Mouse (Mus musculus): ENCODE measurements around the gene Klri2. TPM values are rescaled to one million over a fixed set of nuclear protein-coding genes. Genes with fewer than 3 reads are reported as not detected.

Gene Klri2
- polyA plus RNA-seq (2014; fragmentation: Illumina TruSeq; extraction: RNeasy Lipid Tissue Mini Kit (QIAGEN cat#74804); ENCODE audit: low read depth, low replicate concordance) = not detected

GRCm38 (mm10) chr6:129740069-129740721 is at the start of gene Klri2:
Gene Klri2, minus strand, starts transcription at chr6:129740484.

GRCm38 (mm10) chr6:129784170-129784569 is 43.9 kb upstream of the Klri2 start, which contains the start of gene Gm156:
Gene Gm156, minus strand, starts transcription at chr6:129784270.

GRCm38 (mm10) chr6:129717032-129717431 is 23.3 kb downstream of the Klri2 start, which contains the start of gene Klri1:
Gene Klri1, minus strand, starts transcription at chr6:129717132.

Other genes with a start within 250 kb of the Klri2 start
- gene Olr1, start 233.3 kb downstream of the Klri2 start, polyA plus RNA-seq (2014; fragmentation: Illumina TruSeq; extraction: RNeasy Lipid Tissue Mini Kit (QIAGEN cat#74804); ENCODE audit: low read depth, low replicate concordance) = not detected
- not detected for gene Tmem52b, start 227.9 kb downstream of the Klri2 start, polyA plus RNA-seq (2014; fragmentation: Illumina TruSeq; extraction: RNeasy Lipid Tissue Mini Kit (QIAGEN cat#74804); ENCODE audit: low read depth, low replicate concordance)
- 130 TPM for gene Gabarapl1, start 207.3 kb downstream of the Klri2 start, polyA plus RNA-seq (2014; fragmentation: Illumina TruSeq; extraction: RNeasy Lipid Tissue Mini Kit (QIAGEN cat#74804); ENCODE audit: low read depth, low replicate concordance)
- not detected for gene Klre1, start 162.6 kb downstream of the Klri2 start, polyA plus RNA-seq (2014; fragmentation: Illumina TruSeq; extraction: RNeasy Lipid Tissue Mini Kit (QIAGEN cat#74804); ENCODE audit: low read depth, low replicate concordance)
- not detected for gene Klrd1, start 148.7 kb downstream of the Klri2 start, polyA plus RNA-seq (2014; fragmentation: Illumina TruSeq; extraction: RNeasy Lipid Tissue Mini Kit (QIAGEN cat#74804); ENCODE audit: low read depth, low replicate concordance)
- not detected for gene Klrk1, start 116.6 kb downstream of the Klri2 start, polyA plus RNA-seq (2014; fragmentation: Illumina TruSeq; extraction: RNeasy Lipid Tissue Mini Kit (QIAGEN cat#74804); ENCODE audit: low read depth, low replicate concordance)
- gene Klrc3, start 97.1 kb downstream of the Klri2 start, polyA plus RNA-seq (2014; fragmentation: Illumina TruSeq; extraction: RNeasy Lipid Tissue Mini Kit (QIAGEN cat#74804); ENCODE audit: low read depth, low replicate concordance) = not detected
- not detected for gene Klrc2, start 79.8 kb downstream of the Klri2 start, polyA plus RNA-seq (2014; fragmentation: Illumina TruSeq; extraction: RNeasy Lipid Tissue Mini Kit (QIAGEN cat#74804); ENCODE audit: low read depth, low replicate concordance)
- not detected for gene Klrc1, start 61.5 kb downstream of the Klri2 start, polyA plus RNA-seq (2014; fragmentation: Illumina TruSeq; extraction: RNeasy Lipid Tissue Mini Kit (QIAGEN cat#74804); ENCODE audit: low read depth, low replicate concordance)
- not detected for gene Klri1, start 23.4 kb downstream of the Klri2 start, polyA plus RNA-seq (2014; fragmentation: Illumina TruSeq; extraction: RNeasy Lipid Tissue Mini Kit (QIAGEN cat#74804); ENCODE audit: low read depth, low replicate concordance)
- gene Gm156, start 43.8 kb upstream of the Klri2 start, polyA plus RNA-seq (2014; fragmentation: Illumina TruSeq; extraction: RNeasy Lipid Tissue Mini Kit (QIAGEN cat#74804); ENCODE audit: low read depth, low replicate concordance) = not detected
- gene Gm17631, start 122.2 kb upstream of the Klri2 start, polyA plus RNA-seq (2014; fragmentation: Illumina TruSeq; extraction: RNeasy Lipid Tissue Mini Kit (QIAGEN cat#74804); ENCODE audit: low read depth, low replicate concordance) = not detected
- not detected for gene Klra17, start 136.2 kb upstream of the Klri2 start, polyA plus RNA-seq (2014; fragmentation: Illumina TruSeq; extraction: RNeasy Lipid Tissue Mini Kit (QIAGEN cat#74804); ENCODE audit: low read depth, low replicate concordance)
- gene Klra5, start 177.2 kb upstream of the Klri2 start, polyA plus RNA-seq (2014; fragmentation: Illumina TruSeq; extraction: RNeasy Lipid Tissue Mini Kit (QIAGEN cat#74804); ENCODE audit: low read depth, low replicate concordance) = not detected

Data from heart, adult 10 weeks (tissue).